Mouse (Mus musculus) stomach, embryonic 14.5 days (tissue): ENCODE measurements around the gene Ubac2. TPM values are rescaled to one million over a fixed set of nuclear protein-coding genes. Genes with fewer than 3 reads are reported as not detected.

Source experiments
- ATAC-seq: fragments of 200-750 bp; cut with Nextera tagmentation; 2 replicates; pipeline ENCODE4 v1.8.0; 2017; ENCODE audit warnings: low read depth, moderate TSS enrichment; ENCODE audit not compliant: insufficient number of reproducible peaks, insufficient read depth, low FRiP score
- H3K27ac ChIP-seq: fragments of 300-500 bp; sonication (generic); 2 replicates; pipeline ENCODE4 v1.5.1; 2014; ENCODE audit warnings: mild to moderate bottlenecking, low read length, moderate library complexity, mixed read lengths
- H3K27me3 ChIP-seq: fragments of 300-500 bp; sonication (generic); 2 replicates; pipeline ENCODE4 v1.6.1; 2014; ENCODE audit warnings: low read length, control low read depth, mixed read lengths; ENCODE audit not compliant: control insufficient read depth, insufficient read depth
- H3K36me3 ChIP-seq: fragments of 300-500 bp; sonication (generic); 2 replicates; pipeline ENCODE4 v1.6.1; 2014; ENCODE audit warnings: mild to moderate bottlenecking, control low read depth, low read length, moderate library complexity, mixed read lengths; ENCODE audit not compliant: control insufficient read depth, insufficient read depth
- H3K4me1 ChIP-seq: fragments of 300-500 bp; sonication (generic); 2 replicates; pipeline ENCODE4 v1.6.1; 2014; ENCODE audit warnings: low read length, control low read depth, mixed read lengths; ENCODE audit not compliant: control insufficient read depth, insufficient read depth
- H3K4me2 ChIP-seq: fragments of 300-500 bp; sonication (generic); replicated peaks from 2 replicates; pipeline ENCODE4 v1.6.1; 2014; ENCODE audit warnings: low read depth, low read length, control low read depth
- H3K4me3 ChIP-seq: fragments of 300-500 bp; sonication (generic); 2 replicates; pipeline ENCODE4 v1.5.1; 2014; ENCODE audit warnings: low read depth, low read length, control low read depth
- H3K9ac ChIP-seq: fragments of 300-500 bp; sonication (generic); replicated peaks from 2 replicates; pipeline ENCODE4 v1.6.1; 2014; ENCODE audit warnings: low read depth, mild to moderate bottlenecking, control low read depth, low read length, moderate library complexity, mixed read lengths
- H3K9me3 ChIP-seq: fragments of 300-500 bp; sonication (generic); 2 replicates; pipeline ENCODE4 v1.6.1; 2016; ENCODE audit warnings: low read depth, low read length, control low read depth; ENCODE audit not compliant: control insufficient read depth
- WGBS: fragments of 180-500 bp; shearing (Covaris S2); extraction: QIAGEN DNeasy Blood & Tissue Kit; methylation state at CpG from one replicate; pipeline ENCODE4 v1.1.7; 2014; 5-methylcytosine and 5-hydroxymethylcytosine counted together
- polyA plus RNA-seq: library from polyadenylated mRNA; unstranded; fragments of >200 nt; fragmentation: Nextera tagmentation; extraction: Ambion mirVana; gene quantifications from 2 replicates; pipeline ENCODE4 v1.2.1, GENCODE M21; 2014

Gene Ubac2
- polyA plus RNA-seq, 1 experiment from 2014 or later: 67.7 TPM

GRCm38 (mm10) chr14:122023054-122023453 lies 144.6 kb downstream of the Ubac2 start:
- H3K4me2 ChIP-seq: no peak overlapping the region
- peaks cover 3% of the 10 kb centered on the region; the same call in 1 of the 2 replicates for H3K36me3 ChIP-seq
- H3K9me3 ChIP-seq: no peaks in the 10 kb centered on the region
- ATAC-seq: no peak
- 85% methylated on average over 1 of the region's 1 CpGs for WGBS
- H3K27ac ChIP-seq: no peak overlapping the region
- no peak overlapping the region for H3K4me3 ChIP-seq
- no peaks in the 10 kb centered on the region for H3K27me3 ChIP-seq
- no peak overlapping the region for H3K9ac ChIP-seq
- 0 out of 2 replicates have a peak, but pooled peaks cover 3% of the 10 kb centered on the region for H3K4me1 ChIP-seq

GRCm38 (mm10) chr14:122023928-122024327 lies 145.5 kb downstream of the Ubac2 start:
- no peaks in the 10 kb centered on the region for H3K9me3 ChIP-seq
- H3K9ac ChIP-seq: no peak overlapping the region
- no peaks in the 10 kb centered on the region for H3K27me3 ChIP-seq
- H3K36me3 ChIP-seq: peaks cover 3% of the 10 kb centered on the region; the same call in 1 of the 2 replicates
- ATAC-seq: no peak
- 0 out of 2 replicates have a peak, but pooled peaks cover 3% of the 10 kb centered on the region for H3K4me1 ChIP-seq
- no peak overlapping the region for H3K27ac ChIP-seq
- H3K4me3 ChIP-seq: no peak overlapping the region
- no peak overlapping the region for H3K4me2 ChIP-seq

GRCm38 (mm10) chr14:122028926-122029745 lies 150.7 kb downstream of the Ubac2 start:
- 0 out of 2 replicates have a peak, but pooled peaks cover 3% of the 10 kb centered on the region for H3K4me1 ChIP-seq
- H3K27me3 ChIP-seq: no peaks in the 10 kb centered on the region
- H3K36me3 ChIP-seq: no peaks in the 10 kb centered on the region
- H3K4me3 ChIP-seq: no peak overlapping the region
- no peak for ATAC-seq
- H3K4me2 ChIP-seq: no peak overlapping the region
- no peak overlapping the region for H3K27ac ChIP-seq
- 80% methylated on average over 11 of the region's 11 CpGs for WGBS
- no peak overlapping the region for H3K9ac ChIP-seq
- H3K9me3 ChIP-seq: no peaks in the 10 kb centered on the region

GRCm38 (mm10) chr14:122029851-122030250 lies 151.4 kb downstream of the Ubac2 start:
- Histone ChIP-seq H3K4me3 (no peak overlapping the region), H3K27me3 (no peaks in the 10 kb centered on the region), H3K27ac (no peak overlapping the region), H3K9me3 (no peaks in the 10 kb centered on the region), H3K9ac (no peak overlapping the region), H3K36me3 (no peaks in the 10 kb centered on the region), H3K4me2 (no peak overlapping the region), H3K4me1 (0 out of 2 replicates have a peak, but pooled peaks cover 3% of the 10 kb centered on the region)
- WGBS: 88% methylated on average over 4 of the region's 4 CpGs
- ATAC-seq: no peak

GRCm38 (mm10) chr14:122032045-122032444 lies 153.6 kb downstream of the Ubac2 start:
- Histone ChIP-seq H3K4me2 (no peak overlapping the region), H3K27me3 (no peaks in the 10 kb centered on the region), H3K4me1 (0 out of 2 replicates have a peak, but pooled peaks cover 3% of the 10 kb centered on the region), H3K4me3 (no peak overlapping the region), H3K27ac (no peak overlapping the region), H3K36me3 (no peaks in the 10 kb centered on the region), H3K9ac (no peak overlapping the region), H3K9me3 (peaks cover 4% of the 10 kb centered on the region; the same call in 1 of the 2 replicates)
- ATAC-seq: no peak
- WGBS: 68% methylated on average over 2 of the region's 2 CpGs

GRCm38 (mm10) chr14:122034451-122034850 lies 156.0 kb downstream of the Ubac2 start, which contains the start of gene Timm8a2:
Timm8a2 (plus strand) TSS chr14:122034674.
- no peaks in the 10 kb centered on the region for H3K36me3 ChIP-seq
- WGBS: 93% methylated on average over 13 of the region's 13 CpGs
- no peaks in the 10 kb centered on the region for H3K4me1 ChIP-seq
- H3K9ac ChIP-seq: no peak within 1 kb of the TSS
- H3K9me3 ChIP-seq: peaks cover 4% of the 10 kb centered on the region; the same call in 1 of the 2 replicates
- no peak within 1 kb of the TSS for H3K27ac ChIP-seq
- H3K4me3 ChIP-seq: no peak within 1 kb of the TSS
- H3K4me2 ChIP-seq: no peak within 1 kb of the TSS
- H3K27me3 ChIP-seq: no peaks in the 10 kb centered on the region
- no peak for ATAC-seq

GRCm38 (mm10) chr14:122035181-122035580 lies 156.8 kb downstream of the Ubac2 start:
- no peaks in the 10 kb centered on the region for H3K4me1 ChIP-seq
- H3K27ac ChIP-seq: no peak overlapping the region
- no peak for ATAC-seq
- peaks cover 4% of the 10 kb centered on the region; the same call in 1 of the 2 replicates for H3K9me3 ChIP-seq
- no peaks in the 10 kb centered on the region for H3K27me3 ChIP-seq
- H3K4me3 ChIP-seq: no peak overlapping the region
- no peak overlapping the region for H3K4me2 ChIP-seq
- no peaks in the 10 kb centered on the region for H3K36me3 ChIP-seq
- H3K9ac ChIP-seq: no peak overlapping the region
- 97% methylated on average over 1 of the region's 1 CpGs for WGBS

- 91% methylated on average over 2 of the region's 2 CpGs for WGBS
- H3K27me3 ChIP-seq: no peaks in the 10 kb centered on the region
- H3K9me3 ChIP-seq: peaks cover 4% of the 10 kb centered on the region; the same call in 1 of the 2 replicates
Observed at GRCm38 (mm10) chr14:122035860-122036259, 157.4 kb downstream of the Ubac2 start.

More at GRCm38 (mm10) chr14:122035860-122036259, 157.4 kb downstream of the Ubac2 start:
- ATAC-seq: no peak
- Histone ChIP-seq H3K4me2 (no peak overlapping the region), H3K4me3 (no peak overlapping the region), H3K27ac (no peak overlapping the region), H3K4me1 (no peaks in the 10 kb centered on the region), H3K9ac (no peak overlapping the region), H3K36me3 (no peaks in the 10 kb centered on the region)
